Mouse (Mus musculus): ENCODE measurements around the gene Fyttd1. TPM values are rescaled to one million over a fixed set of nuclear protein-coding genes. Genes with fewer than 3 reads are reported as not detected.
"Not testable (repeated sequence)": the region's sequence is repeated elsewhere in the genome, so short reads cannot be mapped to it uniquely, and the experiment has no call there.

Gene Fyttd1
- polyA plus RNA-seq, 1 experiment = 54.7 TPM

GRCm38 (mm10) chr16:32939716-32940115 is 62.4 kb downstream of the Fyttd1 start:
- DNase-seq (ENCODE audit: extremely low spot score in 1 of 2, low spot score in 1 of 2) = not testable (repeated sequence)

- not testable (repeated sequence) for DNase-seq (ENCODE audit: extremely low spot score in 1 of 2, low spot score in 1 of 2)
Measured at GRCm38 (mm10) chr16:32941226-32941625, 63.9 kb downstream of the Fyttd1 start.

GRCm38 (mm10) chr16:32942694-32943093 is 65.4 kb downstream of the Fyttd1 start:
- no peak for DNase-seq (ENCODE audit: extremely low spot score in 1 of 2, low spot score in 1 of 2)

GRCm38 (mm10) chr16:32945379-32945778 is 68.1 kb downstream of the Fyttd1 start:
- no peak for DNase-seq (ENCODE audit: extremely low spot score in 1 of 2, low spot score in 1 of 2)

GRCm38 (mm10) chr16:32948016-32948415 is 70.7 kb downstream of the Fyttd1 start:
- DNase-seq (ENCODE audit: extremely low spot score in 1 of 2, low spot score in 1 of 2) = no peak

- DNase-seq (ENCODE audit: extremely low spot score in 1 of 2, low spot score in 1 of 2) = no peak
Measured at GRCm38 (mm10) chr16:32948656-32949055, 71.4 kb downstream of the Fyttd1 start.

- DNase-seq (ENCODE audit: extremely low spot score in 1 of 2, low spot score in 1 of 2) = no peak
Measured at GRCm38 (mm10) chr16:32949281-32949680, 72.0 kb downstream of the Fyttd1 start.

- DNase-seq (ENCODE audit: extremely low spot score in 1 of 2, low spot score in 1 of 2) = no peak
Measured at GRCm38 (mm10) chr16:32951074-32951473, 73.8 kb downstream of the Fyttd1 start.

- DNase-seq (ENCODE audit: extremely low spot score in 1 of 2, low spot score in 1 of 2) = no peak
Measured at GRCm38 (mm10) chr16:32953806-32954205, 76.5 kb downstream of the Fyttd1 start.

- DNase-seq (ENCODE audit: extremely low spot score in 1 of 2, low spot score in 1 of 2) = no peak
Measured at GRCm38 (mm10) chr16:32954304-32954703, 77.0 kb downstream of the Fyttd1 start.

- DNase-seq (ENCODE audit: extremely low spot score in 1 of 2, low spot score in 1 of 2) = no peak
Measured at GRCm38 (mm10) chr16:32956889-32957288, 79.6 kb downstream of the Fyttd1 start.

Other genes with a start within 250 kb of the Fyttd1 start
- gene Tnk2, start 233.6 kb upstream of the Fyttd1 start, polyA plus RNA-seq (2012; rRNA removed) = 175 and 204 TPM in 2 replicates
- gene Muc4, start 141.6 kb upstream of the Fyttd1 start, polyA plus RNA-seq (2012; rRNA removed) = 0.02 and 0.08 TPM in 2 replicates
- gene Muc20, start 80.1 kb upstream of the Fyttd1 start, polyA plus RNA-seq (2012; rRNA removed) = 0.04 TPM in 1 of 2 replicates, not detected in the other
- gene Smbd1, start 67.0 kb upstream of the Fyttd1 start, polyA plus RNA-seq (2012; rRNA removed) = not detected in 2 replicates
- 75.0 and 76.5 TPM in 2 replicates for gene Rubcn, start 266 bp downstream of the Fyttd1 start, polyA plus RNA-seq (2012; rRNA removed)
- 39.7 and 40.4 TPM in 2 replicates for gene Lrch3, start 36.6 kb downstream of the Fyttd1 start, polyA plus RNA-seq (2012; rRNA removed)
- 2.0 and 3.3 TPM in 2 replicates for gene Iqcg, start 178.7 kb downstream of the Fyttd1 start, polyA plus RNA-seq (2012; rRNA removed)
- gene Rpl35a, start 179.0 kb downstream of the Fyttd1 start, polyA plus RNA-seq (2012; rRNA removed) = 770 and 771 TPM in 2 replicates
- gene Lmln, start 185.0 kb downstream of the Fyttd1 start, polyA plus RNA-seq (2012; rRNA removed) = 8.7 and 9.3 TPM in 2 replicates

All from frontal cortex, adult 2 months (tissue).